Mouse (Mus musculus): ENCODE measurements around the gene Rpl36a-ps1. TPM values are rescaled to one million over a fixed set of nuclear protein-coding genes. Genes with fewer than 3 reads are reported as not detected.
"Not testable (repeated sequence)": the region's sequence is repeated elsewhere in the genome, so short reads cannot be mapped to it uniquely, and the experiment has no call there.

The Rpl36a-ps1 gene
- 1.8 and 3.4 TPM in 2 replicates for polyA plus RNA-seq (2016; fragmentation: Nextera tagmentation; extraction: Ambion mirVana)

GRCm38 (mm10) chr14:98994218-98994617 is at the start of gene Rpl36a-ps1:
TSS of gene Rpl36a-ps1 (minus strand) at chr14:98994318.
- ATAC-seq, result no peak
- Histone ChIP-seq H3K36me3 (no peaks in the 10 kb centered on the region), H3K9me3 (replicated peaks) (no peaks in the 10 kb centered on the region)

GRCm38 (mm10) chr14:99043499-99043898 is 49.4 kb upstream of the Rpl36a-ps1 start:
- Histone ChIP-seq H3K36me3 (peaks cover 28% of the 10 kb centered on the region), H3K4me1 (peaks cover 50% of the 10 kb centered on the region), H3K9ac (peak overlapping the region; percentile 52; the same call in 1 of the 2 replicates), H3K27ac (peak overlapping the region; percentile 97; the same call in 1 of the 2 replicates), H3K4me2 (peak overlapping the region; percentile 79), H3K4me3 (peak overlapping the region; percentile 78), H3K27me3 (replicated peaks) (no peaks in the 10 kb centered on the region), H3K9me3 (replicated peaks) (no peaks in the 10 kb centered on the region)
- ATAC-seq, result no peak
- 43% methylated on average over 1 of the region's 1 CpGs for WGBS (ENCODE audit: insufficient replicate concordance)

More at GRCm38 (mm10) chr14:98994218-98994617, at the start of gene Rpl36a-ps1:
- Histone ChIP-seq H3K4me1 (no peaks in the 10 kb centered on the region), H3K27ac (no peak within 1 kb of the TSS), H3K9ac (no peak within 1 kb of the TSS), H3K4me3 (no peak within 1 kb of the TSS), H3K27me3 (replicated peaks) (no peaks in the 10 kb centered on the region), H3K4me2 (no peak within 1 kb of the TSS)
- 83% methylated on average over 7 of the region's 7 CpGs for WGBS (ENCODE audit: insufficient replicate concordance)

GRCm38 (mm10) chr14:99041416-99041815 is 47.3 kb upstream of the Rpl36a-ps1 start:
- no peaks in the 10 kb centered on the region for H3K9me3 ChIP-seq (replicated peaks)
- 0 out of 2 replicates have a peak overlapping the region, but pooled peaks have one; percentile 13 for H3K4me2 ChIP-seq
- H3K9ac ChIP-seq, result no peak overlapping the region; the same call in 1 of the 2 replicates
- H3K27me3 ChIP-seq (replicated peaks), result no peaks in the 10 kb centered on the region
- peaks cover 35% of the 10 kb centered on the region for H3K36me3 ChIP-seq
- no peak overlapping the region for H3K27ac ChIP-seq
- WGBS (ENCODE audit: insufficient replicate concordance), result 53% methylated on average over 4 of the region's 4 CpGs
- H3K4me1 ChIP-seq, result peaks cover 49% of the 10 kb centered on the region
- ATAC-seq, result no peak
- H3K4me3 ChIP-seq, result no peak overlapping the region

- WGBS (ENCODE audit: insufficient replicate concordance), result 77% methylated on average over 5 of the region's 5 CpGs
These were observed 45.2 kb upstream of the Rpl36a-ps1 start for GRCm38 (mm10) chr14:99039308-99039707.

GRCm38 (mm10) chr14:99037703-99038102 is 43.6 kb upstream of the Rpl36a-ps1 start:
- Histone ChIP-seq H3K36me3 (peaks cover 54% of the 10 kb centered on the region), H3K4me1 (peaks cover 29% of the 10 kb centered on the region), H3K4me3 (no peak overlapping the region), H3K27ac (no peak overlapping the region), H3K9ac (no peak overlapping the region), H3K9me3 (replicated peaks) (no peaks in the 10 kb centered on the region), H3K4me2 (no peak overlapping the region), H3K27me3 (replicated peaks) (no peaks in the 10 kb centered on the region)
- ATAC-seq, result no peak
- 79% methylated on average over 2 of the region's 2 CpGs for WGBS (ENCODE audit: insufficient replicate concordance)

More at GRCm38 (mm10) chr14:99039308-99039707, 45.2 kb upstream of the Rpl36a-ps1 start:
- H3K4me1 ChIP-seq, result peaks cover 40% of the 10 kb centered on the region
- H3K4me2 ChIP-seq; H3K4me3 ChIP-seq; H3K9me3 ChIP-seq (replicated peaks); H3K9ac ChIP-seq; ATAC-seq; H3K27me3 ChIP-seq (replicated peaks); H3K27ac ChIP-seq: not testable (repeated sequence)
- peaks cover 48% of the 10 kb centered on the region for H3K36me3 ChIP-seq

- Histone ChIP-seq H3K9ac (no peak overlapping the region), H3K27ac (no peak overlapping the region), H3K9me3 (replicated peaks) (no peaks in the 10 kb centered on the region), H3K4me3 (no peak overlapping the region), H3K36me3 (peaks cover 61% of the 10 kb centered on the region), H3K27me3 (replicated peaks) (no peaks in the 10 kb centered on the region), H3K4me1 (peaks cover 16% of the 10 kb centered on the region), H3K4me2 (no peak overlapping the region)
- ATAC-seq, result no peak
- 77% methylated on average over 4 of the region's 4 CpGs for WGBS (ENCODE audit: insufficient replicate concordance)
These were observed 41.9 kb upstream of the Rpl36a-ps1 start for GRCm38 (mm10) chr14:99036039-99036438.

- not testable (repeated sequence) for H3K9ac ChIP-seq; H3K27me3 ChIP-seq (replicated peaks); H3K27ac ChIP-seq; H3K9me3 ChIP-seq (replicated peaks); H3K4me3 ChIP-seq; H3K4me2 ChIP-seq; ATAC-seq
- H3K36me3 ChIP-seq, result peaks cover 55% of the 10 kb centered on the region
- 91% methylated on average over 8 of the region's 8 CpGs for WGBS (ENCODE audit: insufficient replicate concordance)
- peaks cover 12% of the 10 kb centered on the region; the same call in 1 of the 2 replicates for H3K4me1 ChIP-seq
These were observed 40.7 kb upstream of the Rpl36a-ps1 start for GRCm38 (mm10) chr14:99034851-99035250.

GRCm38 (mm10) chr14:99032596-99032995 is 38.5 kb upstream of the Rpl36a-ps1 start:
- ATAC-seq, result 0 out of 2 replicates have a peak, but pooled peaks have one; percentile 18
- WGBS (ENCODE audit: insufficient replicate concordance), result 81% methylated on average over 5 of the region's 5 CpGs
- H3K36me3 ChIP-seq, result peaks cover 33% of the 10 kb centered on the region

GRCm38 (mm10) chr14:99031337-99031873 is 37.3 kb upstream of the Rpl36a-ps1 start:
- Histone ChIP-seq H3K4me3 (no peak overlapping the region), H3K36me3 (peaks cover 28% of the 10 kb centered on the region), H3K4me2 (no peak overlapping the region), H3K27me3 (replicated peaks) (no peaks in the 10 kb centered on the region), H3K27ac (no peak overlapping the region), H3K9me3 (replicated peaks) (no peaks in the 10 kb centered on the region), H3K4me1 (no peaks in the 10 kb centered on the region), H3K9ac (no peak overlapping the region)
- 83% methylated on average over 5 of the region's 5 CpGs for WGBS (ENCODE audit: insufficient replicate concordance)
- no peak for ATAC-seq

More at GRCm38 (mm10) chr14:99032596-99032995, 38.5 kb upstream of the Rpl36a-ps1 start:
- Histone ChIP-seq H3K27ac (no peak overlapping the region), H3K9me3 (replicated peaks) (no peaks in the 10 kb centered on the region), H3K27me3 (replicated peaks) (no peaks in the 10 kb centered on the region), H3K4me2 (no peak overlapping the region), H3K9ac (no peak overlapping the region), H3K4me1 (peaks cover 1% of the 10 kb centered on the region; the same call in 1 of the 2 replicates), H3K4me3 (no peak overlapping the region)

GRCm38 (mm10) chr14:99029987-99030386 is 35.9 kb upstream of the Rpl36a-ps1 start:
- no peak for ATAC-seq
- H3K4me1 ChIP-seq, result no peaks in the 10 kb centered on the region
- H3K36me3 ChIP-seq, result peaks cover 19% of the 10 kb centered on the region
- H3K27me3 ChIP-seq (replicated peaks), result no peaks in the 10 kb centered on the region
- no peak overlapping the region for H3K9ac ChIP-seq
- WGBS (ENCODE audit: insufficient replicate concordance), result 69% methylated on average over 5 of the region's 5 CpGs
- no peaks in the 10 kb centered on the region for H3K9me3 ChIP-seq (replicated peaks)
- no peak overlapping the region for H3K4me3 ChIP-seq
- no peak overlapping the region for H3K27ac ChIP-seq
- no peak overlapping the region for H3K4me2 ChIP-seq

GRCm38 (mm10) chr14:99022346-99023086 is 28.4 kb upstream of the Rpl36a-ps1 start:
- Histone ChIP-seq H3K4me3 (no peak overlapping the region), H3K4me2 (no peak overlapping the region), H3K9me3 (replicated peaks) (no peaks in the 10 kb centered on the region), H3K27me3 (replicated peaks) (no peaks in the 10 kb centered on the region), H3K4me1 (no peaks in the 10 kb centered on the region), H3K9ac (no peak overlapping the region), H3K27ac (no peak overlapping the region), H3K36me3 (no peaks in the 10 kb centered on the region)
- WGBS (ENCODE audit: insufficient replicate concordance), result 37% methylated on average over 12 of the region's 12 CpGs
- no peak for ATAC-seq

- no peak overlapping the region for H3K4me3 ChIP-seq
- H3K27me3 ChIP-seq (replicated peaks), result no peaks in the 10 kb centered on the region
- no peaks in the 10 kb centered on the region for H3K9me3 ChIP-seq (replicated peaks)
- H3K9ac ChIP-seq, result no peak overlapping the region
- no peaks in the 10 kb centered on the region for H3K36me3 ChIP-seq
- no peaks in the 10 kb centered on the region for H3K4me1 ChIP-seq
- no peak for ATAC-seq
- no peak overlapping the region for H3K27ac ChIP-seq
- H3K4me2 ChIP-seq, result no peak overlapping the region
- 43% methylated on average over 10 of the region's 10 CpGs for WGBS (ENCODE audit: insufficient replicate concordance)
These were observed 25.2 kb upstream of the Rpl36a-ps1 start for GRCm38 (mm10) chr14:99019136-99019808.

Data from liver, embryonic 12.5 days (tissue).